Mouse (Mus musculus) testis, adult 2 months (tissue): ENCODE data around the gene Mybph. TPM values are rescaled to one million over a fixed set of nuclear protein-coding genes. Genes with fewer than 3 reads are reported as not detected.

ENCODE experiments used
- H3K27ac ChIP-seq: fragments of 200-500 bp; 2 replicates; pipeline ENCODE4 v1.5.1; 2012; ENCODE audit warnings: low read depth, low read length; ENCODE audit not compliant: control insufficient read depth, insufficient read depth
- H3K27me3 ChIP-seq: fragments of 200-500 bp; 2 replicates; pipeline ENCODE4 v1.6.1; 2012; ENCODE audit warnings: mild to moderate bottlenecking, low read length, moderate library complexity; ENCODE audit not compliant: control insufficient read depth, insufficient read depth
- H3K36me3 ChIP-seq: fragments of 200-500 bp; 2 replicates; pipeline ENCODE4 v1.6.1; 2012; ENCODE audit warnings: mild to moderate bottlenecking, low read length; ENCODE audit not compliant: control insufficient read depth, insufficient read depth
- H3K4me1 ChIP-seq: fragments of 200-500 bp; 2 replicates; pipeline ENCODE4 v1.6.1; 2012; ENCODE audit warnings: low read length; ENCODE audit not compliant: control insufficient read depth, insufficient read depth
- H3K4me3 ChIP-seq: fragments of 200-500 bp; 2 replicates; pipeline ENCODE4 v1.5.1; 2012; ENCODE audit warnings: low read depth, mild to moderate bottlenecking, low read length, moderate library complexity, mixed read lengths; ENCODE audit not compliant: control insufficient read depth
- CTCF ChIP-seq: fragments of 200-500 bp; IDR thresholded peaks from 2 replicates; pipeline ENCODE4 v1.5.1; 2012; ENCODE audit warnings: low read depth, mild to moderate bottlenecking, inconsistent platforms, low read length, moderate library complexity; ENCODE audit not compliant: control insufficient read depth, insufficient read depth, insufficient replicate concordance
- POLR2A ChIP-seq: fragments of 200-500 bp; IDR thresholded peaks from 2 replicates; pipeline ENCODE4 v1.6.1; 2012; ENCODE audit warnings: low read depth, mild to moderate bottlenecking, inconsistent platforms, low read length, moderate library complexity; ENCODE audit not compliant: control insufficient read depth
- polyA plus RNA-seq: library from polyadenylated mRNA; depleted of rRNA; stranded (reverse); fragments of >200 nt; gene quantifications from 2 replicates; pipeline ENCODE4 v1.2.3, GENCODE M21; 2012

Mybph gene
- polyA plus RNA-seq, 1 experiment, result 0.20 TPM

- Histone ChIP-seq H3K4me3 (no peak overlapping the region), H3K27me3 (no peaks in the 10 kb centered on the region), H3K27ac (no peak overlapping the region), H3K4me1 (peaks cover 8% of the 10 kb centered on the region), H3K36me3 (no peaks in the 10 kb centered on the region)
- no peak for TF ChIP-seq POLR2A
- no peak for TF ChIP-seq CTCF
These were observed 37.5 kb downstream of the Mybph start for GRCm38 (mm10) chr1:134230638-134231228.

GRCm38 (mm10) chr1:134231270-134231669 is 38.0 kb downstream of the Mybph start:
- no peak overlapping the region for H3K4me3 ChIP-seq
- H3K36me3 ChIP-seq, result no peaks in the 10 kb centered on the region
- peaks cover 9% of the 10 kb centered on the region for H3K4me1 ChIP-seq
- no peak overlapping the region; the same call in 1 of the 2 replicates for H3K27ac ChIP-seq
- no peaks in the 10 kb centered on the region for H3K27me3 ChIP-seq
- TF ChIP-seq POLR2A (no peak), CTCF (no peak)

- TF ChIP-seq POLR2A, result no peak
- TF ChIP-seq CTCF, result no peak
- H3K4me3 ChIP-seq, result no peak overlapping the region
- H3K27me3 ChIP-seq, result no peaks in the 10 kb centered on the region
- no peaks in the 10 kb centered on the region for H3K36me3 ChIP-seq
- peaks cover 9% of the 10 kb centered on the region for H3K4me1 ChIP-seq
- no peak overlapping the region for H3K27ac ChIP-seq
These were observed 38.4 kb downstream of the Mybph start for GRCm38 (mm10) chr1:134231681-134232080.

GRCm38 (mm10) chr1:134232326-134232725 is 39.1 kb downstream of the Mybph start:
- peaks cover 9% of the 10 kb centered on the region for H3K4me1 ChIP-seq
- TF ChIP-seq POLR2A (no peak), CTCF (no peak)
- H3K27me3 ChIP-seq, result no peaks in the 10 kb centered on the region
- H3K36me3 ChIP-seq, result no peaks in the 10 kb centered on the region
- no peak overlapping the region for H3K4me3 ChIP-seq
- peak overlapping the region; percentile 38; the same call in 1 of the 2 replicates for H3K27ac ChIP-seq

- H3K36me3 ChIP-seq, result no peaks in the 10 kb centered on the region
- H3K27ac ChIP-seq, result peak overlapping the region; percentile 39
These were observed 39.7 kb downstream of the Mybph start for GRCm38 (mm10) chr1:134232778-134233531.

GRCm38 (mm10) chr1:134233681-134234454 is 40.6 kb downstream of the Mybph start:
- Histone ChIP-seq H3K4me3 (peak overlapping the region; percentile 55), H3K36me3 (no peaks in the 10 kb centered on the region), H3K27me3 (no peaks in the 10 kb centered on the region), H3K27ac (peak overlapping the region; percentile 82), H3K4me1 (peaks cover 9% of the 10 kb centered on the region)
- TF ChIP-seq CTCF (no peak), POLR2A (no peak)

More at GRCm38 (mm10) chr1:134232778-134233531, 39.7 kb downstream of the Mybph start:
- Histone ChIP-seq H3K4me3 (peak overlapping the region; percentile 25), H3K27me3 (no peaks in the 10 kb centered on the region), H3K4me1 (peaks cover 9% of the 10 kb centered on the region)
- TF ChIP-seq CTCF (no peak), POLR2A (no peak; the same call in 1 of the 2 replicates)
